Mouse (Mus musculus): Measurements from ENCODE around the gene Pbx2. TPM values are rescaled to one million over a fixed set of nuclear protein-coding genes. Genes with fewer than 3 reads are reported as not detected.

The Pbx2 gene
- total RNA-seq, 2 experiments from 2014 or later, result 31.1 to 31.3 TPM

DNA sequence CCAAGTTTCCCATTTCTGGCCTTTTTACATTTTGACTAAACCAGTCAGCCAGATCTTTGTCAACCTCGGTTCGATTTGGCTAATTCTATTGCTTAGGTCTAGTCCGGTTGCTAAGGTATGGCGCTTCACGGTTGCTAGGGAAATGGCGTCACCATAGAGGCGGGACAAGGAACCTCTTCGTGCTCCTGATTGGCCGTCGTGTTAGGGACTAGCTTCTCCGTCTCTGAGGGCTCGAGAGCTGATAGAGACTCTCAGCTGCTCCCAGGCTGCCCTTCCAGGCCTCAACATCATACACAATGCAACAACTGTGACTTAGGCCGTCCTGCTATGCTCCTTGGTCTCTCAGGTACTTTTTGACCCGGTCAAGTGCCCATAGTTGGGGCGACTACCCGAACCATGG, 53.5 kb downstream of the Pbx2 start, which contains the start of gene Fkbpl:
Gene Fkbpl, plus strand, starts transcription at position 157 of the 400 bp plus-strand sequence.
- peak; percentile 86 for ATAC-seq (replicated peaks; ENCODE audit: low FRiP score, low TSS enrichment, poor library complexity, severe bottlenecking)

DNA sequence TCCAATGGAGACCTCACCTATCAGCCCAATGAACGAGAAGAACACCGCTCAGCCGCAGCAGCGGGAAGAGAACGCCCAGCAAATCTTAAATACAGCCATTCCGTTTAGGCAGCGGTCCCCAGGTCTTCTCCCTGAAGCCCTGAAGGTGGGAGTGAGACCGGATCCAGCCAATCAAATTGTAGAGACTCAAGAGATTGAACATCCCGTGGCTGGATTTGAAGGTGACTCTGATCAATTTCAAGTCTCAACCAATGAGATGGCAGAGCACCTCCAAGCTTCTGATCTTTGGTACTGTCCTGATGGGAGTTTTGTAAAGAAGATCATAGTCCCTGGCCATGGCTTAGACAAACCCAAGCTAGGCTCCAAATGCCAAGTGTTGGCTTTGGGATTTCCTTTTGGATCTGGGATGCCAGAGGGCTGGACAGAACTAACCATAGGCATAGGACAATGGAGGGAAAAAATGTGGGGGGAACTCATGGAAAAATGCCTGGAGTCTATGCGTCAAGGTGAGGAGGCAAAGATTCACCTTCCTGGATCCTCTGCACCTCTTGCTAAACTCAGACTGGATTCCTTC, 54.3 kb downstream of the Pbx2 start:
- no peak for ATAC-seq (replicated peaks; ENCODE audit: low FRiP score, low TSS enrichment, poor library complexity, severe bottlenecking)

- no peak for ATAC-seq (replicated peaks; ENCODE audit: low FRiP score, low TSS enrichment, poor library complexity, severe bottlenecking)
Observed at GRCm38 (mm10) chr17:34645831-34646511, 54.9 kb downstream of the Pbx2 start.

Other genes with a start within 250 kb of the Pbx2 start
- gene Btnl2, start 236.4 kb upstream of the Pbx2 start, total RNA-seq (2014; fragmentation: Nextera tagmentation), result not detected in 2 replicates
- not detected in 2 replicates for gene Btnl2, start 236.4 kb upstream of the Pbx2 start, total RNA-seq (2017)
- not detected in 2 replicates for gene Btnl1, start 214.1 kb upstream of the Pbx2 start, total RNA-seq (2014; fragmentation: Nextera tagmentation)
- not detected in 2 replicates for gene Btnl1, start 214.1 kb upstream of the Pbx2 start, total RNA-seq (2017)
- gene BC051142, start 192.4 kb upstream of the Pbx2 start, total RNA-seq (2014; fragmentation: Nextera tagmentation), result 5.4 and 7.7 TPM in 2 replicates
- 1.4 and 4.7 TPM in 2 replicates for gene BC051142, start 192.4 kb upstream of the Pbx2 start, total RNA-seq (2017)
- not detected in 2 replicates for gene Btnl4, start 113.9 kb upstream of the Pbx2 start, total RNA-seq (2014; fragmentation: Nextera tagmentation)
- gene Btnl4, start 113.9 kb upstream of the Pbx2 start, total RNA-seq (2017), result not detected in 2 replicates
- not detected in 2 replicates for gene Btnl6, start 73.9 kb upstream of the Pbx2 start, total RNA-seq (2014; fragmentation: Nextera tagmentation)
- not detected in 2 replicates for gene Btnl6, start 73.9 kb upstream of the Pbx2 start, total RNA-seq (2017)
- gene Notch4, start 27.0 kb upstream of the Pbx2 start, total RNA-seq (2014; fragmentation: Nextera tagmentation), result 0.22 and 0.66 TPM in 2 replicates
- gene Notch4, start 27.0 kb upstream of the Pbx2 start, total RNA-seq (2017), result 0.11 and 0.75 TPM in 2 replicates
- gene Gpsm3, start 1.5 kb upstream of the Pbx2 start, total RNA-seq (2014; fragmentation: Nextera tagmentation), result 28.0 and 33.0 TPM in 2 replicates
- 7.8 and 11.2 TPM in 2 replicates for gene Gpsm3, start 1.5 kb upstream of the Pbx2 start, total RNA-seq (2017)
- 2.6 and 6.6 TPM in 2 replicates for gene Ager, start 6.6 kb downstream of the Pbx2 start, total RNA-seq (2014; fragmentation: Nextera tagmentation)
- 0.57 TPM in 1 of 2 replicates, not detected in the other for gene Ager, start 6.6 kb downstream of the Pbx2 start, total RNA-seq (2017)
- gene Rnf5, start 12.4 kb downstream of the Pbx2 start, total RNA-seq (2014; fragmentation: Nextera tagmentation), result 46.9 and 66.2 TPM in 2 replicates
- 13.4 and 20.0 TPM in 2 replicates for gene Rnf5, start 12.4 kb downstream of the Pbx2 start, total RNA-seq (2017)
- gene Agpat1, start 13.0 kb downstream of the Pbx2 start, total RNA-seq (2014; fragmentation: Nextera tagmentation), result 76.3 and 104 TPM in 2 replicates
- gene Agpat1, start 13.0 kb downstream of the Pbx2 start, total RNA-seq (2017), result 19.0 and 51.2 TPM in 2 replicates
- gene Egfl8, start 24.7 kb downstream of the Pbx2 start, total RNA-seq (2014; fragmentation: Nextera tagmentation), result 0.96 and 2.1 TPM in 2 replicates
- 2.6 TPM in 1 of 2 replicates, not detected in the other for gene Egfl8, start 24.7 kb downstream of the Pbx2 start, total RNA-seq (2017)
- gene Ppt2, start 37.2 kb downstream of the Pbx2 start, total RNA-seq (2014; fragmentation: Nextera tagmentation), result 31.3 and 35.4 TPM in 2 replicates
- gene Ppt2, start 37.2 kb downstream of the Pbx2 start, total RNA-seq (2017), result 10.4 and 17.0 TPM in 2 replicates
- gene Prrt1, start 38.3 kb downstream of the Pbx2 start, total RNA-seq (2014; fragmentation: Nextera tagmentation), result 0.59 TPM in 1 of 2 replicates, not detected in the other
- 0.75 TPM in 1 of 2 replicates, not detected in the other for gene Prrt1, start 38.3 kb downstream of the Pbx2 start, total RNA-seq (2017)
- gene Fkbpl, start 53.5 kb downstream of the Pbx2 start, total RNA-seq (2014; fragmentation: Nextera tagmentation), result 5.5 TPM in 2 replicates
- 14.7 and 26.2 TPM in 2 replicates for gene Fkbpl, start 53.5 kb downstream of the Pbx2 start, total RNA-seq (2017)
- gene Atf6b, start 55.9 kb downstream of the Pbx2 start, total RNA-seq (2014; fragmentation: Nextera tagmentation), result 20.6 and 31.3 TPM in 2 replicates
- 8.7 and 11.5 TPM in 2 replicates for gene Atf6b, start 55.9 kb downstream of the Pbx2 start, total RNA-seq (2017)
- not detected in 2 replicates for gene Tnxb, start 79.3 kb downstream of the Pbx2 start, total RNA-seq (2014; fragmentation: Nextera tagmentation)
- gene Tnxb, start 79.3 kb downstream of the Pbx2 start, total RNA-seq (2017), result not detected in 2 replicates
- gene C4b, start 152.6 kb downstream of the Pbx2 start, total RNA-seq (2014; fragmentation: Nextera tagmentation), result not detected in 2 replicates
- not detected in 2 replicates for gene C4b, start 152.6 kb downstream of the Pbx2 start, total RNA-seq (2017)
- gene Cyp21a1, start 213.3 kb downstream of the Pbx2 start, total RNA-seq (2014; fragmentation: Nextera tagmentation), result not detected in 2 replicates
- gene Cyp21a1, start 213.3 kb downstream of the Pbx2 start, total RNA-seq (2017), result not detected in 2 replicates
- 26.8 and 48.2 TPM in 2 replicates for gene Stk19, start 245.7 kb downstream of the Pbx2 start, total RNA-seq (2014; fragmentation: Nextera tagmentation)
- gene Stk19, start 245.7 kb downstream of the Pbx2 start, total RNA-seq (2017), result 14.8 and 30.6 TPM in 2 replicates
- 60.8 and 63.4 TPM in 2 replicates for gene Dxo, start 245.8 kb downstream of the Pbx2 start, total RNA-seq (2014; fragmentation: Nextera tagmentation)
- 24.4 and 28.1 TPM in 2 replicates for gene Dxo, start 245.8 kb downstream of the Pbx2 start, total RNA-seq (2017)

Measured in megakaryocyte-erythroid progenitor cell, adult 5-6 weeks (primary cell).